Mouse (Mus musculus): ENCODE results near the gene Creb5. TPM values are rescaled to one million over a fixed set of nuclear protein-coding genes. Genes with fewer than 3 reads are reported as not detected.

Gene Creb5
- polyA plus RNA-seq, 1 experiment, result 6.1 TPM

DNA sequence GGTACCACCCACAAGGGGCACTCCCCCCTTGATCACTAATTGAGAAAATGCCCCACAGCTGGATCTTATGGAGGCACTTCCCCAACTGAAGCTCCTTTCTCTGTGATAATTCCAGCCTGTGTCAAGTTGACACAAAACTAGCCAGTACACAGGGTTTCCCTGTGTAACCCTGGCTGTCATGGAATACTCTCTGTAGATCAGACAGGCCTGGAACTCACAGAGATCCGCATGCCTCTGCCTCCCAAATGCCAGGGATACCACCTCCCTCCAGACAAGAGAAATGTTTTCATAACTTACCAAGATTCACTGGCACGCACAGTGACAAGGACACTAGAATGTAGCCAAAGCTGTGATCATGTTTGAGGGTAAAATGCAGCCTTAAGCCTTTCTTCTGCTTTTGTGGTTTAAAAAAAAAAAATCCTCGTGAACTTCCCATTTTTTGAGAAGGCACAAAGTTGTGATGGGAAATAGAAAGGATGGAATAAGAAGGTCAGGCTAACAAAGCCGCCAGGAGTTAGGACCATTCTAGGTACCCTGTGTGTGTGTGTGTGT is 284.6 kb downstream of the Creb5 start:
- H3K36me3 ChIP-seq (ENCODE audit: control insufficient read depth, insufficient read depth, low read length, poor library complexity, severe bottlenecking), result no peaks in the 10 kb centered on the region
- no peaks in the 10 kb centered on the region for H3K4me1 ChIP-seq (ENCODE audit: control insufficient read depth, insufficient read depth, low read length)
- TF ChIP-seq EP300 (IDR thresholded peaks at IDR 0.05; ENCODE audit: insufficient read depth, low read depth, low read length) (no peak), CTCF (IDR thresholded peaks at IDR 0.05; ENCODE audit: low read depth, low read length) (no peak), POLR2A (IDR thresholded peaks at IDR 0.05; ENCODE audit: insufficient read depth, low read length) (no peak)

DNA sequence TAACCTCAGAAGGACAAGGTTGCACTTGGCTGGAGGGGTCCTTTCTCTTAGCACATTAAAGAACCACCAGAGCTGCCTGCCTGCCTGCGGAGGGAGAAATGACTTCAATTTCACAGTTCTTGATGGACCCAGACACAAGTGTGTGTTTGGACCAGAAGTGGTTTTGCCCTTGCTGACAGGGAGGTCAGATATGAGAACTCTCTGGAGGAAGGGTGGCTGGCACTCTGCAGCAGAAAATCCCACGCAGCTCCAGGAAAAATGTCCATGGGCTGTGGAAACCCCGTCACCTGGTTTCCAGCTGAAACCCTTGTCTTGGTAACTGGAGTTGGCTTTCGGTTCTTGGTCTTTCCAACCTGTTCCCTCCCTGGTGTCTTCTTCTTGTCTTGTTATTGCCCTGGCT is 285.4 kb downstream of the Creb5 start:
- no peaks in the 10 kb centered on the region for H3K4me1 ChIP-seq (ENCODE audit: control insufficient read depth, insufficient read depth, low read length)
- H3K27me3 ChIP-seq (ENCODE audit: control insufficient read depth, insufficient read depth, low read length, poor library complexity, severe bottlenecking), result no peaks in the 10 kb centered on the region
- TF ChIP-seq CTCF (IDR thresholded peaks at IDR 0.05; ENCODE audit: low read depth, low read length) (no peak), EP300 (IDR thresholded peaks at IDR 0.05; ENCODE audit: insufficient read depth, low read depth, low read length) (no peak), POLR2A (IDR thresholded peaks at IDR 0.05; ENCODE audit: insufficient read depth, low read length) (no peak)
- no peak overlapping the region for H3K4me3 ChIP-seq (ENCODE audit: low read depth, low read length)
- no peak overlapping the region for H3K9ac ChIP-seq (ENCODE audit: low read depth, poor library complexity, severe bottlenecking)
- H3K9me3 ChIP-seq (replicated peaks; ENCODE audit: control insufficient read depth, insufficient read depth, low read length, poor library complexity, severe bottlenecking), result no peaks in the 10 kb centered on the region
- H3K27ac ChIP-seq (ENCODE audit: insufficient read depth, low read length), result no peak overlapping the region
- H3K36me3 ChIP-seq (ENCODE audit: control insufficient read depth, insufficient read depth, low read length, poor library complexity, severe bottlenecking), result no peaks in the 10 kb centered on the region

More for the DNA sequence above, 284.6 kb downstream of the Creb5 start:
- no peak overlapping the region for H3K4me3 ChIP-seq (ENCODE audit: low read depth, low read length)
- no peaks in the 10 kb centered on the region for H3K27me3 ChIP-seq (ENCODE audit: control insufficient read depth, insufficient read depth, low read length, poor library complexity, severe bottlenecking)
- no peaks in the 10 kb centered on the region for H3K9me3 ChIP-seq (replicated peaks; ENCODE audit: control insufficient read depth, insufficient read depth, low read length, poor library complexity, severe bottlenecking)
- no peak overlapping the region for H3K9ac ChIP-seq (ENCODE audit: low read depth, poor library complexity, severe bottlenecking)
- H3K27ac ChIP-seq (ENCODE audit: insufficient read depth, low read length), result no peak overlapping the region

DNA sequence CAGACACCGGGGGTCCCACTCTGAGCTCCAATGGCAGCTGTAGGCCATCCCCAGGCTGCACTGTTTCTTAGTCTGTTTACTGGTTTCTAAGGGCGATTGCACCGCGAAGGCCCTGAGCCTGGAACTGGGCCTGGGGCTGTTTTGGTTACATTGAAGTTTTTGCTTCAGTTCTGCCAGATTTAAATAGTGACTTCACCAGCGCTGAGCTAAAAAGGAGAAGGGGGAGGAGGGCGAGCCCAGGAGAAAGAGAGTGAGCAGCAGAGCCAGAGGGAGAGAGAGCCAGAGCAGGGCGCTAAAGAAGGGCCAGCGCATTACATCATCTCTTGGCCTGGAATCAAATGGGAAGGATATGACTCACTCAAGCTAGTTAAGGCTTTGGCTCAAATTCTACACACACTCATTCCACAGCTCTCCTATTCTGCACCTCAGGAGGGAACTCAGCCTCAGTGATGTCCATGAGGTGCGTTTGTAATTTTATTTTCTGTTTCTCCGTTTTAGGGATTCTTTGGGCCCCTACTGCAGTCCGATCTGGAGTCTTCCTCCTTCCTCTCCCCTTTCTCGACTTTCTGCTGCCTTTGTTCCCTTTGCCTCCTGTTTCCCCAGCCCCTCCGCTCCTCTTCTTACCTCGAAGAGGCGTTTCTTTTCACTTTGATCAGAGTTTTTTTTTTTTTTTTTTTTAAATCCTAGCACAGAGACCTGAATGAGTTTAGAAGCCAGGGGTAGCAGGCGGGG is 286.1 kb downstream of the Creb5 start:
- TF ChIP-seq EP300 (IDR thresholded peaks at IDR 0.05; ENCODE audit: insufficient read depth, low read depth, low read length) (no peak), POLR2A (IDR thresholded peaks at IDR 0.05; ENCODE audit: insufficient read depth, low read length) (no peak), CTCF (IDR thresholded peaks at IDR 0.05; ENCODE audit: low read depth, low read length) (no peak)
- Histone ChIP-seq H3K4me3 (ENCODE audit: low read depth, low read length) (no peak overlapping the region), H3K27me3 (ENCODE audit: control insufficient read depth, insufficient read depth, low read length, poor library complexity, severe bottlenecking) (no peaks in the 10 kb centered on the region), H3K27ac (ENCODE audit: insufficient read depth, low read length) (0 out of 2 replicates have a peak overlapping the region, but pooled peaks have one; percentile 6), H3K36me3 (ENCODE audit: control insufficient read depth, insufficient read depth, low read length, poor library complexity, severe bottlenecking) (no peaks in the 10 kb centered on the region), H3K4me1 (ENCODE audit: control insufficient read depth, insufficient read depth, low read length) (no peaks in the 10 kb centered on the region), H3K9me3 (replicated peaks; ENCODE audit: control insufficient read depth, insufficient read depth, low read length, poor library complexity, severe bottlenecking) (no peaks in the 10 kb centered on the region), H3K9ac (ENCODE audit: low read depth, poor library complexity, severe bottlenecking) (0 out of 2 replicates have a peak overlapping the region, but pooled peaks have one; percentile 42)

DNA sequence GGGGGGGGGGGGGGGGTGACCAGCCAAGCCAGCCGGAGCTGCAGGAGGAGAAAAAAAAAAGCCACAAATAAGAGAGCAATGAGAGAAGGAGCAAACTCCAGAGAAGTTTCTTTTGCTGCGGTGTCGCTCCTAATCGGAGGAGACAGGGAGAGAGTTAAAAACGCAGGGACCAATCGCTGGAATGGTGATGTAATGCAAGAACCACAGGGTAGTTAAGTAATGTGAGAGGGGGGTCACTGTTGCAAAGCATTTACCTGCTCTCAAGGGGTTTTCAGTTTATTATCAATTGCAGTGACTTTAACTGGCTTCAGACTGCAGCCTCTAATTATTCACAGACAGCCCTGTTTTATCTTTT is 286.6 kb downstream of the Creb5 start:
- Histone ChIP-seq H3K27me3 (ENCODE audit: control insufficient read depth, insufficient read depth, low read length, poor library complexity, severe bottlenecking) (no peaks in the 10 kb centered on the region), H3K36me3 (ENCODE audit: control insufficient read depth, insufficient read depth, low read length, poor library complexity, severe bottlenecking) (no peaks in the 10 kb centered on the region), H3K9ac (ENCODE audit: low read depth, poor library complexity, severe bottlenecking) (0 out of 2 replicates have a peak overlapping the region, but pooled peaks have one; percentile 42), H3K4me1 (ENCODE audit: control insufficient read depth, insufficient read depth, low read length) (no peaks in the 10 kb centered on the region), H3K4me3 (ENCODE audit: low read depth, low read length) (no peak overlapping the region), H3K9me3 (replicated peaks; ENCODE audit: control insufficient read depth, insufficient read depth, low read length, poor library complexity, severe bottlenecking) (no peaks in the 10 kb centered on the region), H3K27ac (ENCODE audit: insufficient read depth, low read length) (no peak overlapping the region)
- TF ChIP-seq EP300 (IDR thresholded peaks at IDR 0.05; ENCODE audit: insufficient read depth, low read depth, low read length), result no peak
- no peak for TF ChIP-seq CTCF (IDR thresholded peaks at IDR 0.05; ENCODE audit: low read depth, low read length)
- TF ChIP-seq POLR2A (IDR thresholded peaks at IDR 0.05; ENCODE audit: insufficient read depth, low read length), result no peak

DNA sequence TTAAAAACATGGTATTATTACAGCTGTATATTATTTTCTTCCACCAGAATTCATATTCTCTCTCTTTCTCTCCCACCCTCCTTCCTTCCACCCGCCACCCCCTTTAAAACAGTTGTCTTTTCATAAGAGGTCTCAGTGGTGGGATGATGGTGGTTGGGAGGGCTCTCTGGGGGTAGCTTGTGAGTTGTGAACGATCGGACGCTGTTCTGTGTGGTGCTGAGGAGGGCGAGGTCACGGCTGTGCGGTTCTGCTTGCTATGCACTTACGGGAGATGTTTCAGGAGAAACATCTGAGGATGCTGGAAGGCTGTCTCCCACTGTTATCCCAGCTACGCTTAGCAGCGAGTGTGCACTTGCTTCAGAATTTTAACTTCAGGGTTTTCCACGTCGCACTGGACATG is 287.0 kb downstream of the Creb5 start:
- no peaks in the 10 kb centered on the region for H3K36me3 ChIP-seq (ENCODE audit: control insufficient read depth, insufficient read depth, low read length, poor library complexity, severe bottlenecking)
- H3K9me3 ChIP-seq (replicated peaks; ENCODE audit: control insufficient read depth, insufficient read depth, low read length, poor library complexity, severe bottlenecking), result no peaks in the 10 kb centered on the region
- no peak overlapping the region for H3K27ac ChIP-seq (ENCODE audit: insufficient read depth, low read length)
- TF ChIP-seq POLR2A (IDR thresholded peaks at IDR 0.05; ENCODE audit: insufficient read depth, low read length), result no peak
- no peak for TF ChIP-seq EP300 (IDR thresholded peaks at IDR 0.05; ENCODE audit: insufficient read depth, low read depth, low read length)
- TF ChIP-seq CTCF (IDR thresholded peaks at IDR 0.05; ENCODE audit: low read depth, low read length), result no peak
- H3K9ac ChIP-seq (ENCODE audit: low read depth, poor library complexity, severe bottlenecking), result no peak overlapping the region
- H3K27me3 ChIP-seq (ENCODE audit: control insufficient read depth, insufficient read depth, low read length, poor library complexity, severe bottlenecking), result no peaks in the 10 kb centered on the region
- no peaks in the 10 kb centered on the region for H3K4me1 ChIP-seq (ENCODE audit: control insufficient read depth, insufficient read depth, low read length)
- H3K4me3 ChIP-seq (ENCODE audit: low read depth, low read length), result no peak overlapping the region

DNA sequence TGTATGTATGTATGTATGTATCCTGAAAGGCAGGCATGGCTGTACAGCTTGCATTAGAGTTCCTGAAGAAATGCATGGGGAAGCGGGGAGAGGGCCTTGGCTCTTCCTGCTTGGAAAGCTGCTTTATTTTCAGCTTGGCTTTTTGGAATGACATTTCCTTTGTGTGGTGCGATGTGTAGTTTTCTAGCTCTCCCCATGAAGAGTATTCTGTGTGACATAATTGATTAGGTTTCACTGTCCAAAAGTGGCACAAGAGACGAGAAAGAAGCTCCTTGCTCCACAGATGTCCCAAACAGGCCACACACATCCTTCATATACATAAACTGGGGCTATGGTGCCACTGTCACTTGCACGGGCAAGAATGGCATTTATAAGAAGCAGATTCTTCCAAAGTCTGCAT is 288.1 kb downstream of the Creb5 start:
- H3K27ac ChIP-seq (ENCODE audit: insufficient read depth, low read length), result no peak overlapping the region

More for the DNA sequence above, 288.1 kb downstream of the Creb5 start:
- H3K9me3 ChIP-seq (replicated peaks; ENCODE audit: control insufficient read depth, insufficient read depth, low read length, poor library complexity, severe bottlenecking), result 0 out of 2 replicates have a peak, but pooled peaks cover 6% of the 10 kb centered on the region
- H3K9ac ChIP-seq (ENCODE audit: low read depth, poor library complexity, severe bottlenecking), result no peak overlapping the region
- no peak overlapping the region for H3K4me3 ChIP-seq (ENCODE audit: low read depth, low read length)
- H3K27me3 ChIP-seq (ENCODE audit: control insufficient read depth, insufficient read depth, low read length, poor library complexity, severe bottlenecking), result no peaks in the 10 kb centered on the region
- no peaks in the 10 kb centered on the region for H3K36me3 ChIP-seq (ENCODE audit: control insufficient read depth, insufficient read depth, low read length, poor library complexity, severe bottlenecking)
- TF ChIP-seq POLR2A (IDR thresholded peaks at IDR 0.05; ENCODE audit: insufficient read depth, low read length) (no peak), EP300 (IDR thresholded peaks at IDR 0.05; ENCODE audit: insufficient read depth, low read depth, low read length) (no peak), CTCF (IDR thresholded peaks at IDR 0.05; ENCODE audit: low read depth, low read length) (no peak)
- no peaks in the 10 kb centered on the region for H3K4me1 ChIP-seq (ENCODE audit: control insufficient read depth, insufficient read depth, low read length)

All from ES-Bruce4 (cell line).